Mouse (Mus musculus): ENCODE data around the gene Vhl. TPM values are rescaled to one million over a fixed set of nuclear protein-coding genes. Genes with fewer than 3 reads are reported as not detected.
A peak's percentile ranks its signal among the peaks of the same experiment; 100 is the strongest.

Vhl gene
- polyA plus RNA-seq, 1 experiment from 2014 or later: 97.1 TPM

DNA sequence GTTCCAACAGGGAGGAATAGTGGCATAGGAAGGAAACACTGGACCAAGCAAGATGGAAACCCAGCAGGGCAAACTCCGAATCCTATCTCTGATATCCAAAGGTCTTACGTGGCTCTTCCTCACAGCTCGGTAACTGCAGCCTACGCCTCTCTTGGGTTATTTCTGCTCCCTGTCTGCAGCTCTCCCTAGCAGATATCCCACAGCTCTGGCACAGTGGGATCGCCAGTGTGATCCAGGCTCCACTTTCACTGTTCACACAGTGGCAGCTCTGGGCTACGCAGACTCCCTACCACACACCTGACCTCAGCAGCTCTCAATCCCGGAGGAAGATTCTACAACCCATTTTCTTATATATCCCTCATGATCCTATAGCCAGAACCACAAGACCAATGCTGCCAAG, 9.6 kb upstream of the Vhl start:
- H3K4me2 ChIP-seq (ENCODE audit: low read length): no peak overlapping the region
- 98% methylated on average over 7 of the region's 7 CpGs for WGBS
- no peak for ATAC-seq
- H3K4me3 ChIP-seq (ENCODE audit: low read depth, low read length): no peak overlapping the region
- H3K27ac ChIP-seq (ENCODE audit: low read depth, low read length): no peak overlapping the region
- no peaks in the 10 kb centered on the region for H3K4me1 ChIP-seq (ENCODE audit: control insufficient read depth, insufficient read depth, low read length)
- no peak for DNase-seq (ENCODE audit: low spot score)
- H3K9me3 ChIP-seq (replicated peaks; ENCODE audit: control insufficient read depth, low read length): no peaks in the 10 kb centered on the region
- no peaks in the 10 kb centered on the region for H3K27me3 ChIP-seq (replicated peaks; ENCODE audit: control insufficient read depth, insufficient read depth, low read length)
- H3K9ac ChIP-seq (ENCODE audit: low read length): no peak overlapping the region
- peaks cover 59% of the 10 kb centered on the region for H3K36me3 ChIP-seq (ENCODE audit: control insufficient read depth, insufficient read depth, low read length)

DNA sequence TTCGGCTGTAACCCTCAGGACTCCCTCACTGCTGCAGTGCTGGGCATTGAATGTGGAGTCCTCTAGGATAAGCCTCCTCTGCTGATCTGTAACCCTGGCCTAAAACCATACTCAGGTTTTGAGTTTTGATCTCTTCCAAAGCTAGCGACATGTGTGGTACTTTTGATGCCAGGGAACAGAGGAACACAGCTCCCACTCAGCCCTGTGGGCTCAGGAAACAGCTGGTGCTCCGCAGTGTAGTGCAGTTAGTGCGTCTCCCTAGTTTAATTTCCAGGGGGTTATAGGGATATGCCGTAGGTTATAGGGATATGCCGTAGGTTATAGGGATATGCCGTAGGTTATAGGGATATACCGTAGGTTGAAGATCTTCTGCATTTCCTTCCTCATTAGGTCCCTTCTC, 8.8 kb upstream of the Vhl start:
- Histone ChIP-seq H3K4me1 (ENCODE audit: control insufficient read depth, insufficient read depth, low read length) (no peaks in the 10 kb centered on the region), H3K36me3 (ENCODE audit: control insufficient read depth, insufficient read depth, low read length) (peaks cover 59% of the 10 kb centered on the region), H3K4me3 (ENCODE audit: low read depth, low read length) (no peak overlapping the region), H3K27ac (ENCODE audit: low read depth, low read length) (no peak overlapping the region), H3K9me3 (replicated peaks; ENCODE audit: control insufficient read depth, low read length) (no peaks in the 10 kb centered on the region), H3K4me2 (ENCODE audit: low read length) (no peak overlapping the region), H3K27me3 (replicated peaks; ENCODE audit: control insufficient read depth, insufficient read depth, low read length) (no peaks in the 10 kb centered on the region), H3K9ac (ENCODE audit: low read length) (no peak overlapping the region)
- WGBS: 98% methylated on average over 8 of the region's 8 CpGs
- DNase-seq (ENCODE audit: low spot score) (no peak), ATAC-seq (no peak)

GRCm38 (mm10) chr6:113615489-113615888, 8.3 kb upstream of the Vhl start:
- H3K36me3 ChIP-seq (ENCODE audit: control insufficient read depth, insufficient read depth, low read length): peaks cover 59% of the 10 kb centered on the region
- 97% methylated on average over 4 of the region's 4 CpGs for WGBS

DNA sequence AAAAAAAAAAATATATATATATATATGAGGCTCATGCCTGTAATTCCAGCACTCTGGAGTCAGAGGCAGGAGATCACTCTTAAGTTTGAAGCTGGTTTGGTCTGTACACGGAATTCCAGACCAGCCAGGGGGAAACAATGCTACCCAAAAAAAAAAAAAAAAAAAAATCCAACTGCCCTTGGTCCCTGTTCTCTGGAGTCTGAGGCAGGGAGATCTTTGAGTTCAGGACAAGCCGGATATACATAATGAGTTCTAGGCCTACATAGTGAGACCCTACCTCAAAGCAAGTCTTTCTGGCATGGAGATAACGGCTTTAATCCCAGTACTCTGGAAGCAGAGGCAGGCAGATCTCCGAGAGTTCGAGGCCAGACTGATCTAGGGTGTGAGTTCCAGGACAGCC, 373 bp upstream of the Vhl start:
- WGBS: 71% methylated on average over 5 of the region's 5 CpGs
- peaks cover 13% of the 10 kb centered on the region for H3K4me1 ChIP-seq (ENCODE audit: control insufficient read depth, insufficient read depth, low read length)
- H3K4me3 ChIP-seq (ENCODE audit: low read depth, low read length): peak overlapping the region; percentile 77
- H3K27ac ChIP-seq (ENCODE audit: low read depth, low read length): peak overlapping the region; percentile 74; the same call in 1 of the 2 replicates
- H3K4me2 ChIP-seq (ENCODE audit: low read length): peak overlapping the region; percentile 80
- H3K9ac ChIP-seq (ENCODE audit: low read length): peak overlapping the region; percentile 88; the same call in 1 of the 2 replicates
- H3K9me3 ChIP-seq (replicated peaks; ENCODE audit: control insufficient read depth, low read length): no peaks in the 10 kb centered on the region
- DNase-seq (ENCODE audit: low spot score) (no peak), ATAC-seq (peak; percentile 22; the same call in 1 of the 2 replicates)
- H3K36me3 ChIP-seq (ENCODE audit: control insufficient read depth, insufficient read depth, low read length): peaks cover 9% of the 10 kb centered on the region
- no peaks in the 10 kb centered on the region for H3K27me3 ChIP-seq (replicated peaks; ENCODE audit: control insufficient read depth, insufficient read depth, low read length)

More at GRCm38 (mm10) chr6:113615489-113615888, 8.3 kb upstream of the Vhl start:
- no peak for ATAC-seq
- Histone ChIP-seq H3K9ac (ENCODE audit: low read length) (no peak overlapping the region), H3K4me1 (ENCODE audit: control insufficient read depth, insufficient read depth, low read length) (no peaks in the 10 kb centered on the region), H3K9me3 (replicated peaks; ENCODE audit: control insufficient read depth, low read length) (no peaks in the 10 kb centered on the region), H3K27ac (ENCODE audit: low read depth, low read length) (no peak overlapping the region), H3K4me2 (ENCODE audit: low read length) (no peak overlapping the region), H3K27me3 (replicated peaks; ENCODE audit: control insufficient read depth, insufficient read depth, low read length) (no peaks in the 10 kb centered on the region), H3K4me3 (ENCODE audit: low read depth, low read length) (no peak overlapping the region)
- no peak for DNase-seq (ENCODE audit: low spot score)

- H3K4me3 ChIP-seq (ENCODE audit: low read depth, low read length): peak overlapping the region; percentile 77
- peak overlapping the region; percentile 88 for H3K9ac ChIP-seq (ENCODE audit: low read length)
- H3K27ac ChIP-seq (ENCODE audit: low read depth, low read length): no peak overlapping the region
- H3K9me3 ChIP-seq (replicated peaks; ENCODE audit: control insufficient read depth, low read length): no peaks in the 10 kb centered on the region
- peak overlapping the region; percentile 80 for H3K4me2 ChIP-seq (ENCODE audit: low read length)
- ATAC-seq (no peak), DNase-seq (ENCODE audit: low spot score) (peak; percentile 42)
- H3K27me3 ChIP-seq (replicated peaks; ENCODE audit: control insufficient read depth, insufficient read depth, low read length): no peaks in the 10 kb centered on the region
- peaks cover 24% of the 10 kb centered on the region for H3K36me3 ChIP-seq (ENCODE audit: control insufficient read depth, insufficient read depth, low read length)
- WGBS: 42% methylated on average over 5 of the region's 5 CpGs
- peaks cover 13% of the 10 kb centered on the region for H3K4me1 ChIP-seq (ENCODE audit: control insufficient read depth, insufficient read depth, low read length)
Observed at GRCm38 (mm10) chr6:113624989-113625770, 1.4 kb downstream of the Vhl start.

DNA sequence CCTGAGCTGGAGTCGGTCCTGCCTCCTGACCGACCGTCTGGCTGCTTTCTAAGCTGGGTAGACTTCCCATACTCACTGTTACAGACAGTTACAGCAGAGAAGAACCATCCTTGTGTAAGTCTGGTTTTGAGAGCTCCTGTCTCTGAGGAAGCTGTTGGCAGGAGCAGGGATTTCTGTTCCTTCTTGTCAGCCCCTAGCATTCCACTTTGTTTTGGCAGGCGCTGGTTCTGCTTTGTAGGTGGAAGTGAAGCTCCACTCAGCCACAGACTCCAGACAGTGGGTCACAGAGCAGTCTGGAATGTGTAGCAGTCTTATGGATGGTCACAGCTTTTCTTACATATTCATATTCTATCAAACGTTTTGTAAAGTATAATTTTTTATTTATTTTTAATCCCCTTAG, 6.6 kb downstream of the Vhl start:
- no peak overlapping the region for H3K4me2 ChIP-seq (ENCODE audit: low read length)
- no peaks in the 10 kb centered on the region for H3K9me3 ChIP-seq (replicated peaks; ENCODE audit: control insufficient read depth, low read length)
- 84% methylated on average over 5 of the region's 5 CpGs for WGBS
- peaks cover 49% of the 10 kb centered on the region for H3K36me3 ChIP-seq (ENCODE audit: control insufficient read depth, insufficient read depth, low read length)
- no peak overlapping the region for H3K27ac ChIP-seq (ENCODE audit: low read depth, low read length)
- peaks cover 6% of the 10 kb centered on the region; the same call in 1 of the 2 replicates for H3K4me1 ChIP-seq (ENCODE audit: control insufficient read depth, insufficient read depth, low read length)
- DNase-seq (ENCODE audit: low spot score) (no peak), ATAC-seq (no peak)
- no peak overlapping the region for H3K9ac ChIP-seq (ENCODE audit: low read length)
- no peaks in the 10 kb centered on the region for H3K27me3 ChIP-seq (replicated peaks; ENCODE audit: control insufficient read depth, insufficient read depth, low read length)
- no peak overlapping the region for H3K4me3 ChIP-seq (ENCODE audit: low read depth, low read length)

DNA sequence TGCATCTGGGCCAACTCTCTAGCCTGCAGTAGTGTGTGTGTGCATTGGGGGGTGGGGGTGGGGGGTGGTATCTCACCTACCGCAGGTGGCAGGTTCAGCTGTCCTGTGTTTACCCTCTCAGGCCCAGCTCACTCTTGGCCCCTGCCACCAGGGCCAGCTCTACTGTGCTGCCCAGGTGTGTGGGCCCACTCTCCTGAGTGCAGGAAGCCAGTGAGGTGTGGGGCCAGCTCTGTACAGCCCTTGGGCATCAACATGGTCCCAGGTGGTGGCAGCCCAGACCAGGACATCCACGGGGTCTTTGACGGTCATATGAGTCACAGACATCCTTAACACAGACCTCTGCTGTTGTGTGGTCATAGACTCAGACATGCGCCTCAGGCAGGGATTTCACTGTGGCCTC, 9.1 kb downstream of the Vhl start:
- H3K4me3 ChIP-seq (ENCODE audit: low read depth, low read length): no peak overlapping the region
- H3K27ac ChIP-seq (ENCODE audit: low read depth, low read length): no peak overlapping the region
- H3K36me3 ChIP-seq (ENCODE audit: control insufficient read depth, insufficient read depth, low read length): peaks cover 45% of the 10 kb centered on the region
- 98% methylated on average over 4 of the region's 4 CpGs for WGBS
- DNase-seq (ENCODE audit: low spot score) (no peak), ATAC-seq (no peak)
- H3K9ac ChIP-seq (ENCODE audit: low read length): no peak overlapping the region
- no peaks in the 10 kb centered on the region for H3K4me1 ChIP-seq (ENCODE audit: control insufficient read depth, insufficient read depth, low read length)
- no peaks in the 10 kb centered on the region for H3K9me3 ChIP-seq (replicated peaks; ENCODE audit: control insufficient read depth, low read length)
- H3K4me2 ChIP-seq (ENCODE audit: low read length): no peak overlapping the region
- no peaks in the 10 kb centered on the region for H3K27me3 ChIP-seq (replicated peaks; ENCODE audit: control insufficient read depth, insufficient read depth, low read length)

GRCm38 (mm10) chr6:113638302-113639040, 14.7 kb downstream of the Vhl start, which contains the start of gene Irak2:
Gene Irak2, plus strand, starts transcription at chr6:113638467.
- peak; percentile 90 for DNase-seq (ENCODE audit: low spot score)
- 8% methylated on average over 37 of the region's 37 CpGs for WGBS
- H3K4me3 ChIP-seq (ENCODE audit: low read depth, low read length): peak within 1 kb of the TSS; percentile 32
- ATAC-seq: peak; percentile 95
- peak within 1 kb of the TSS; percentile 47 for H3K9ac ChIP-seq (ENCODE audit: low read length)
- H3K9me3 ChIP-seq (replicated peaks; ENCODE audit: control insufficient read depth, low read length): no peaks in the 10 kb centered on the region
- no peaks in the 10 kb centered on the region for H3K27me3 ChIP-seq (replicated peaks; ENCODE audit: control insufficient read depth, insufficient read depth, low read length)
- H3K27ac ChIP-seq (ENCODE audit: low read depth, low read length): no peak within 1 kb of the TSS
- no peaks in the 10 kb centered on the region for H3K4me1 ChIP-seq (ENCODE audit: control insufficient read depth, insufficient read depth, low read length)
- no peaks in the 10 kb centered on the region for H3K36me3 ChIP-seq (ENCODE audit: control insufficient read depth, insufficient read depth, low read length)
- H3K4me2 ChIP-seq (ENCODE audit: low read length): peak within 1 kb of the TSS; percentile 53

DNA sequence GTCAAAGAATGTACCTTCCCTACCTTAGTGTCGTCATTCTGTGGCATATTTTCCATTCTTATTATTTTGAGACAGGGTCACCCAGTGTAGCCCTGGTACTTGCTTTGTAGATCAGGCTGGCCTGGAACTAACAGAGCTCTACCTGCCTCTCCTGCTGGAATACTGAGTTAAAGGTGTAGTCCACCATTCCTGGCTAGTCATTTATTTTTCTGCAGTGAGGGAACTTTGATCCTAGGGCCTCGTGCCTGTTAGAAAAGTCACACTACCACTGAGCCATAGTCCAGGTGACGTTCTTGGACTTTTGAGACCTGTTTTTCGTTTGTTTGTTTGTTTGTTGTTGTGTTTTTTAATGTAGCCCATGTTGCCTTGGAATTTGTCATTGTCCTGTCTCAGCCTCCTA, 15.4 kb downstream of the Vhl start:
- no peak overlapping the region for H3K4me3 ChIP-seq (ENCODE audit: low read depth, low read length)
- H3K9me3 ChIP-seq (replicated peaks; ENCODE audit: control insufficient read depth, low read length): no peaks in the 10 kb centered on the region
- ATAC-seq (no peak), DNase-seq (ENCODE audit: low spot score) (no peak)
- 83% methylated on average over 4 of the region's 4 CpGs for WGBS
- no peaks in the 10 kb centered on the region for H3K36me3 ChIP-seq (ENCODE audit: control insufficient read depth, insufficient read depth, low read length)
- H3K27ac ChIP-seq (ENCODE audit: low read depth, low read length): no peak overlapping the region
- no peaks in the 10 kb centered on the region for H3K4me1 ChIP-seq (ENCODE audit: control insufficient read depth, insufficient read depth, low read length)
- no peaks in the 10 kb centered on the region for H3K27me3 ChIP-seq (replicated peaks; ENCODE audit: control insufficient read depth, insufficient read depth, low read length)
- H3K4me2 ChIP-seq (ENCODE audit: low read length): no peak overlapping the region
- no peak overlapping the region for H3K9ac ChIP-seq (ENCODE audit: low read length)
